Mouse (Mus musculus): ENCODE measurements around the gene Irx1. TPM values are rescaled to one million over a fixed set of nuclear protein-coding genes. Genes with fewer than 3 reads are reported as not detected.
A peak's percentile ranks its signal among the peaks of the same experiment; 100 is the strongest.

The Irx1 gene
- polyA plus RNA-seq (2015; fragmentation: Nextera tagmentation; extraction: Ambion mirVana) = 9.6 and 10.3 TPM in 2 replicates

GRCm38 (mm10) chr13:71963356-71964351, at the start of gene Irx1:
Gene Irx1 (minus strand): TSS chr13:71963723.
- WGBS = under 1% methylated on average over 96 of the region's 100 CpGs
- Histone ChIP-seq H3K4me3 (ENCODE audit: low read depth, low read length) (peak within 1 kb of the TSS; percentile 53), H3K9ac (ENCODE audit: low read depth, low read length) (peak within 1 kb of the TSS; percentile 79), H3K9me3 (replicated peaks; ENCODE audit: control insufficient read depth, low read length, poor library complexity, severe bottlenecking) (no peaks in the 10 kb centered on the region), H3K27me3 (ENCODE audit: control insufficient read depth, insufficient read depth, low read depth, low read length) (peaks cover 30% of the 10 kb centered on the region), H3K4me1 (ENCODE audit: control insufficient read depth, insufficient read depth, low read length) (peaks cover 19% of the 10 kb centered on the region), H3K27ac (ENCODE audit: low read length) (peak within 1 kb of the TSS; percentile 84), H3K36me3 (ENCODE audit: control insufficient read depth, insufficient read depth, low read length) (no peaks in the 10 kb centered on the region; the same call in 1 of the 2 replicates), H3K4me2 (ENCODE audit: low read length) (peak within 1 kb of the TSS; percentile 60)
- peak; percentile 63 for ATAC-seq

- 46% methylated on average over 5 of the region's 5 CpGs for WGBS
- no peak for ATAC-seq
- no peaks in the 10 kb centered on the region for H3K9me3 ChIP-seq (replicated peaks; ENCODE audit: control insufficient read depth, low read length, poor library complexity, severe bottlenecking)
Observed at GRCm38 (mm10) chr13:71979932-71980655, 16.6 kb upstream of the Irx1 start.

GRCm38 (mm10) chr13:71975753-71976152, 12.2 kb upstream of the Irx1 start:
- Histone ChIP-seq H3K4me3 (ENCODE audit: low read depth, low read length) (no peak overlapping the region), H3K27ac (ENCODE audit: low read length) (no peak overlapping the region), H3K27me3 (ENCODE audit: control insufficient read depth, insufficient read depth, low read depth, low read length) (peaks cover 5% of the 10 kb centered on the region), H3K4me2 (ENCODE audit: low read length) (no peak overlapping the region), H3K9ac (ENCODE audit: low read depth, low read length) (no peak overlapping the region), H3K36me3 (ENCODE audit: control insufficient read depth, insufficient read depth, low read length) (no peaks in the 10 kb centered on the region), H3K4me1 (ENCODE audit: control insufficient read depth, insufficient read depth, low read length) (no peaks in the 10 kb centered on the region), H3K9me3 (replicated peaks; ENCODE audit: control insufficient read depth, low read length, poor library complexity, severe bottlenecking) (no peaks in the 10 kb centered on the region)
- ATAC-seq = no peak
- 90% methylated on average over 3 of the region's 3 CpGs for WGBS

More at GRCm38 (mm10) chr13:71979932-71980655, 16.6 kb upstream of the Irx1 start:
- Histone ChIP-seq H3K9ac (ENCODE audit: low read depth, low read length) (no peak overlapping the region), H3K27ac (ENCODE audit: low read length) (no peak overlapping the region), H3K4me3 (ENCODE audit: low read depth, low read length) (no peak overlapping the region), H3K27me3 (ENCODE audit: control insufficient read depth, insufficient read depth, low read depth, low read length) (peaks cover 8% of the 10 kb centered on the region), H3K4me2 (ENCODE audit: low read length) (no peak overlapping the region), H3K36me3 (ENCODE audit: control insufficient read depth, insufficient read depth, low read length) (no peaks in the 10 kb centered on the region), H3K4me1 (ENCODE audit: control insufficient read depth, insufficient read depth, low read length) (no peaks in the 10 kb centered on the region)

GRCm38 (mm10) chr13:71968286-71968685, 4.8 kb upstream of the Irx1 start:
- peaks cover 11% of the 10 kb centered on the region for H3K4me1 ChIP-seq (ENCODE audit: control insufficient read depth, insufficient read depth, low read length)
- H3K36me3 ChIP-seq (ENCODE audit: control insufficient read depth, insufficient read depth, low read length) = no peaks in the 10 kb centered on the region
- H3K27ac ChIP-seq (ENCODE audit: low read length) = no peak overlapping the region
- no peaks in the 10 kb centered on the region for H3K9me3 ChIP-seq (replicated peaks; ENCODE audit: control insufficient read depth, low read length, poor library complexity, severe bottlenecking)
- H3K9ac ChIP-seq (ENCODE audit: low read depth, low read length) = no peak overlapping the region
- no peak overlapping the region for H3K4me3 ChIP-seq (ENCODE audit: low read depth, low read length)
- WGBS = under 1% methylated on average over 6 of the region's 6 CpGs
- ATAC-seq = 0 out of 2 replicates have a peak, but pooled peaks have one; percentile 43
- peak overlapping the region; percentile 34 for H3K4me2 ChIP-seq (ENCODE audit: low read length)
- H3K27me3 ChIP-seq (ENCODE audit: control insufficient read depth, insufficient read depth, low read depth, low read length) = peaks cover 30% of the 10 kb centered on the region

- Histone ChIP-seq H3K27ac (ENCODE audit: low read length) (no peak overlapping the region), H3K4me3 (ENCODE audit: low read depth, low read length) (no peak overlapping the region), H3K36me3 (ENCODE audit: control insufficient read depth, insufficient read depth, low read length) (no peaks in the 10 kb centered on the region), H3K27me3 (ENCODE audit: control insufficient read depth, insufficient read depth, low read depth, low read length) (peaks cover 30% of the 10 kb centered on the region), H3K4me1 (ENCODE audit: control insufficient read depth, insufficient read depth, low read length) (peaks cover 14% of the 10 kb centered on the region), H3K9me3 (replicated peaks; ENCODE audit: control insufficient read depth, low read length, poor library complexity, severe bottlenecking) (no peaks in the 10 kb centered on the region), H3K4me2 (ENCODE audit: low read length) (peak overlapping the region; percentile 34), H3K9ac (ENCODE audit: low read depth, low read length) (no peak overlapping the region)
- 5% methylated on average over 28 of the region's 28 CpGs for WGBS
- no peak for ATAC-seq
Observed at GRCm38 (mm10) chr13:71967341-71968250, 4.1 kb upstream of the Irx1 start.

- Histone ChIP-seq H3K9ac (ENCODE audit: low read depth, low read length) (no peak overlapping the region), H3K27me3 (ENCODE audit: control insufficient read depth, insufficient read depth, low read depth, low read length) (peaks cover 30% of the 10 kb centered on the region), H3K36me3 (ENCODE audit: control insufficient read depth, insufficient read depth, low read length) (no peaks in the 10 kb centered on the region), H3K4me1 (ENCODE audit: control insufficient read depth, insufficient read depth, low read length) (peaks cover 14% of the 10 kb centered on the region), H3K4me2 (ENCODE audit: low read length) (no peak overlapping the region), H3K4me3 (ENCODE audit: low read depth, low read length) (no peak overlapping the region), H3K9me3 (replicated peaks; ENCODE audit: control insufficient read depth, low read length, poor library complexity, severe bottlenecking) (no peaks in the 10 kb centered on the region), H3K27ac (ENCODE audit: low read length) (no peak overlapping the region)
- no peak for ATAC-seq
- 30% methylated on average over 2 of the region's 2 CpGs for WGBS
Observed at GRCm38 (mm10) chr13:71966631-71967030, 3.1 kb upstream of the Irx1 start.

- Histone ChIP-seq H3K9ac (ENCODE audit: low read depth, low read length) (no peak overlapping the region), H3K4me3 (ENCODE audit: low read depth, low read length) (peak overlapping the region; percentile 53), H3K4me2 (ENCODE audit: low read length) (peak overlapping the region; percentile 60), H3K9me3 (replicated peaks; ENCODE audit: control insufficient read depth, low read length, poor library complexity, severe bottlenecking) (no peaks in the 10 kb centered on the region), H3K27me3 (ENCODE audit: control insufficient read depth, insufficient read depth, low read depth, low read length) (peaks cover 30% of the 10 kb centered on the region), H3K36me3 (ENCODE audit: control insufficient read depth, insufficient read depth, low read length) (no peaks in the 10 kb centered on the region; the same call in 1 of the 2 replicates), H3K4me1 (ENCODE audit: control insufficient read depth, insufficient read depth, low read length) (peaks cover 17% of the 10 kb centered on the region), H3K27ac (ENCODE audit: low read length) (peak overlapping the region; percentile 84; the same call in 1 of the 2 replicates)
- WGBS = under 1% methylated on average over 13 of the region's 13 CpGs
- peak; percentile 7; the same call in 1 of the 2 replicates for ATAC-seq
Observed at GRCm38 (mm10) chr13:71964366-71964765, 843 bp upstream of the Irx1 start.

Data from midbrain, embryonic 16.5 days (tissue).